Comparison of ENCODE assay signal across 8 mouse cellular contexts in the genomic region with DNA sequence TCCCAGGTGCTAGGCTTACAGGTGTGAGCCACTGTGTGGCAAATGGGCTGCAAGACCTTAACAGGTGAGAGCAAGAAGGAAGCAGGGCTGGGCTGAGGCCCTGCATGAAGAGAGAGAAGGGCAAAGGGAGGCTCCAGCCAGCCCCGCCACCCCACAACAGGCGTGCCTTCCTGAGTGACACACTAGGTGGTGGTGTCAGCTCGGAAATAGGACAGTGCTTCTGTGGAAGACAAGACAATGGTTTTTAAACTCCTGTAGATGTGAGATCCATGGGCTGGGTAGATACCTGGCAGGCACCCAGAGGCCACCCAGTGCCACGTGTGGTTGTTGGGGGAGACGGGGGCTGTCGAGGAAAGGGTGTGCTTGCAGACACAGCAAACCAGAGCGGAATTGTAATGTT. TPM values are rescaled to one million over a fixed set of nuclear protein-coding genes. Genes with fewer than 3 reads are reported as not detected.
A peak's percentile ranks its signal among the peaks of the same experiment; 100 is the strongest.
DNase-seq lines count a peak whose midpoint lies in the region; TF ChIP-seq lines count a peak whose summit lies in the region.

No protein-coding gene starts in this region.

- intact Hi-C loops in heart, postnatal 14 days (cut with DNase I): loop anchor here (2.0 kb wide), 1 partner anchor 80 kb away; the partner anchor contains the start of gene Col15a1
- intact Hi-C loops in heart, postnatal 25 days (cut with DNase I): loop anchor here (2.0 kb wide), 1 partner anchor 22 kb away; no protein-coding TSS in a partner anchor

- TF ChIP-seq EP300 in ES-Bruce4 (IDR thresholded peaks at IDR 0.05; ENCODE audit: insufficient read depth, low read depth, low read length): no peak

- peak; percentile 51 to 59 for DNase-seq in heart, postnatal 14 days
- DNase-seq in heart, postnatal 25 days (ENCODE audit: low spot score): no peak
- peak; percentile 36 to 44 for DNase-seq in adrenal gland, postnatal 36 days
- DNase-seq in layer of hippocampus, postnatal 14 days (ENCODE audit: low spot score in 2 of 2): peak; percentile 37 to 46
- no peak for DNase-seq in right cerebral cortex, postnatal 14 days
- no peak for DNase-seq in frontal cortex, postnatal 14 days (ENCODE audit: low spot score in 2 of 2)
- DNase-seq in B cell, adult 2 months: no peak

- TF ChIP-seq CTCF in ES-Bruce4 (IDR thresholded peaks at IDR 0.05; ENCODE audit: low read depth, low read length): peak; percentile 16

- no peaks in the 10 kb centered on the region for H3K36me3 ChIP-seq in ES-Bruce4 (ENCODE audit: control insufficient read depth, insufficient read depth, low read length, poor library complexity, severe bottlenecking)

- no peak overlapping the region for H3K9ac ChIP-seq in ES-Bruce4 (ENCODE audit: low read depth, poor library complexity, severe bottlenecking)

- H3K4me3 ChIP-seq in ES-Bruce4 (ENCODE audit: low read depth, low read length): no peak overlapping the region

- H3K27ac ChIP-seq in ES-Bruce4 (ENCODE audit: insufficient read depth, low read length): no peak overlapping the region

- H3K4me1 ChIP-seq in ES-Bruce4 (ENCODE audit: control insufficient read depth, insufficient read depth, low read length): peaks cover 2% of the 10 kb centered on the region

- no peak for TF ChIP-seq POLR2A in ES-Bruce4 (IDR thresholded peaks at IDR 0.05; ENCODE audit: insufficient read depth, low read length)

- H3K9me3 ChIP-seq in ES-Bruce4 (replicated peaks; ENCODE audit: control insufficient read depth, insufficient read depth, low read length, poor library complexity, severe bottlenecking): peaks cover 4% of the 10 kb centered on the region

- no peaks in the 10 kb centered on the region for H3K27me3 ChIP-seq in ES-Bruce4 (ENCODE audit: control insufficient read depth, insufficient read depth, low read length, poor library complexity, severe bottlenecking)

RNA-seq across cellular contexts. Expression of gene Galnt12, which starts 36.8 kb away (rescaled TPM):
- under 1 TPM; 0.57 to 0.73 TPM for total RNA-seq in heart, postnatal 14 days (2021)
- total RNA-seq in heart, postnatal 25 days (2021): under 1 TPM; 0.18 to 0.39 TPM
- polyA plus RNA-seq in ES-Bruce4 (2011; ENCODE audit: insufficient read depth, insufficient read length, low read depth, missing spikeins): 4.5 and 4.9 TPM in 2 replicates
- under 1 TPM; 0.56 to 0.69 TPM for total RNA-seq in adrenal gland, postnatal 36 days (2021)
- total RNA-seq in layer of hippocampus, postnatal 14 days (2021): under 1 TPM; 0.92 to 0.95 TPM

Comparison
In these comparisons a context has a peak if more than half of its experiments do, and no peak if none do; other contexts are left out.
1. DNase-seq: peak in heart, postnatal 14 days (2 of 2), adrenal gland, postnatal 36 days (2 of 2) and layer of hippocampus, postnatal 14 days (2 of 2); none in heart, postnatal 25 days (single experiment), right cerebral cortex, postnatal 14 days (single experiment), frontal cortex, postnatal 14 days (0 of 2) and B cell, adult 2 months (0 of 2).